Mouse (Mus musculus) adipocyte (in vitro differentiated cells): ENCODE data around the gene Usp31.

Experiments
- DNase-seq: peaks from one replicate; pipeline ENCODE4 v3.0.0-alpha.2; 2016; ENCODE audit warnings: low spot score

Usp31 gene

GRCm38 (mm10) chr7:121658866-121659265 is 48.2 kb downstream of the Usp31 start:
- no peak for DNase-seq

- no peak for DNase-seq
Measured at GRCm38 (mm10) chr7:121654675-121655074, 52.4 kb downstream of the Usp31 start.

GRCm38 (mm10) chr7:121652629-121653028 is 54.4 kb downstream of the Usp31 start:
- no peak for DNase-seq

- DNase-seq: no peak
Measured at GRCm38 (mm10) chr7:121650724-121651123, 56.3 kb downstream of the Usp31 start.

- peak; percentile 74 for DNase-seq
Measured at GRCm38 (mm10) chr7:121640998-121641762, 65.9 kb downstream of the Usp31 start.

- DNase-seq: no peak
Measured at GRCm38 (mm10) chr7:121636732-121637131, 70.3 kb downstream of the Usp31 start.

- DNase-seq: no peak
Measured at GRCm38 (mm10) chr7:121634236-121634635, 72.8 kb downstream of the Usp31 start.

GRCm38 (mm10) chr7:121622835-121623420 is 84.1 kb downstream of the Usp31 start:
- no peak for DNase-seq

- DNase-seq: no peak
Measured at GRCm38 (mm10) chr7:121622433-121622832, 84.6 kb downstream of the Usp31 start.

GRCm38 (mm10) chr7:121601697-121602096 is 105.4 kb downstream of the Usp31 start:
- DNase-seq: peak; percentile 20

GRCm38 (mm10) chr7:121596401-121596800 is 110.7 kb downstream of the Usp31 start:
- DNase-seq: peak; percentile 35

- no peak for DNase-seq
Measured at GRCm38 (mm10) chr7:121595496-121595895, 111.6 kb downstream of the Usp31 start.

GRCm38 (mm10) chr7:121595085-121595484 is 112.0 kb downstream of the Usp31 start:
- DNase-seq: no peak

GRCm38 (mm10) chr7:121594623-121595022 is 112.4 kb downstream of the Usp31 start:
- DNase-seq: no peak
